Mouse (Mus musculus) kidney, adult 9 months (tissue): ENCODE data around the gene Cxcr5.

ENCODE experiments used
- DNase-seq: peaks from one replicate; pipeline ENCODE4 v3.0.0; 2022

Cxcr5 gene

DNA sequence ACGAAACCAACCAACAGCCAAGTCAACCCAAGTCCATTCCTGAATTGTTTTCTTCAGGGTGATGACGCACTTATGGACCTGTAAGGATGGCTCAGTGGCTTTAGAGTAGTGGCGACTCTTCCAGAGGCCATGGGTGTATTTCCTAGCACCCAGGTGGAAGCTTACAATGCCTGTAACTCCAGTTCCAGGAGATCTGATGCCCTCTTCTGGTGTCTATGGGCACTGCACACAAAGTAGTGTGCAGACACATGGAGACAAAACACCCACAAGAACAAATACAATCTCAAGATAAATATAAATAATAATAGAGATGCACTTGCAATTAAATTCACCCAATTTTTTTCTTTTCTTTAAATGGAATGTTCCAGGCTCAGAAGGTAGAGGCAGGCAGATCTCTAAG lies 85.7 kb downstream of the Cxcr5 start:
- DNase-seq: no peak

DNA sequence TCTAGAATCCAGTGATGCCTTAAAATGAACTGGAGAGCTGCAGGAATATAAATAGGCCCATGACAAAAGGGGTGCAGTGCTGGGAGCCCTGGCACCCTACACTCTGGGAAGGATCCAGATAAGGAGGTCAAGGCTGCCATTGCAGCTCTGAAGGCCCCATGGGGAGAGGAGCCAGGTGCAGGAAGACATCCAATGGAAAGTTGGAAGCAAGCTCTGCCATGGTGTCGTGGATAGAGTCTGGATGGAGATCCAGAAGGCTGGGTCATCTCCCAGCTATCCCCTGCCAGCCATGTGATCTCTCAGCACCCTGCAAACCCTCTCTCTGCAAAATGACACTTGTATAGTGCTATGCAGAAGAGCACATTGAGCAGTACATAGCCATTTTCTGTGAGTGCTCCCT lies 87.3 kb downstream of the Cxcr5 start:
- DNase-seq: no peak

DNA sequence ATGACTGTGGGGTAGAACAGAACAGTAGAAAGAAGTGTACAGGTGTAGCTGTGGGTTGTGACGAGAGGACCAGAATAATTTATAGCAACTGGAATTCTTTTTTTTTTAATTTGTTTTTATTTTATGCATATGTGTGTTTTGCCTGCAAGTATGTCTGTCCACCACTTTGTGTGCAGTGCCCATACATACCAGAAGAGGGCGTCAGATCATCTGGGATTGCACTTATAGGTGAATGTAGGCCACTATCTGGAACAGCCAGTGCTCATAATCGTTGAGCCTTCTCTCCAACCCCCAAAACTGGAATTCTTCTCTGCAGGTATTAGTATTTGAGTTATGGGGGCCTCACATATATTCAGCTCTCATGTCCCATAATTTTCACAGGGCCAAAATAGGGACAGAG lies 88.5 kb downstream of the Cxcr5 start:
- DNase-seq: no peak

DNA sequence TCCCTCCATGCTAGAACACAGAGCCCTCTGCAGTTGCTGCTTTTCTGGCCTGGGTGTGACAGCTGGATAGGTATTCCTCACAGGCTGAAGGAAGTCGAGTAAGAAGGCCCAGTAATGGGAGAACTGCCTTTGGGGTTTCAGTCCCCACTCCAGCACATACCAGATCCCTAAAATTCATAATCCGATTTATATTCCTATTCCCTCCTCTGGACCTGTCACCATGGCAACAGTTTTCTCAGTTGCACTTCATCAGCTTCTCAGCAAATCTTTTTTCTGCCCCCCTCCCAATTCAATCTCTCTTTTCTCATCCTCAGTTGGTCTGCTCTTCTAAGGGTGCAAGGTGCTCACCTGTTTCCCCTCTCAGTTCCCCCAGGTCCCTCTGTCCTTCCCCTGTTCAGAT lies 92.9 kb downstream of the Cxcr5 start:
- no peak for DNase-seq

DNA sequence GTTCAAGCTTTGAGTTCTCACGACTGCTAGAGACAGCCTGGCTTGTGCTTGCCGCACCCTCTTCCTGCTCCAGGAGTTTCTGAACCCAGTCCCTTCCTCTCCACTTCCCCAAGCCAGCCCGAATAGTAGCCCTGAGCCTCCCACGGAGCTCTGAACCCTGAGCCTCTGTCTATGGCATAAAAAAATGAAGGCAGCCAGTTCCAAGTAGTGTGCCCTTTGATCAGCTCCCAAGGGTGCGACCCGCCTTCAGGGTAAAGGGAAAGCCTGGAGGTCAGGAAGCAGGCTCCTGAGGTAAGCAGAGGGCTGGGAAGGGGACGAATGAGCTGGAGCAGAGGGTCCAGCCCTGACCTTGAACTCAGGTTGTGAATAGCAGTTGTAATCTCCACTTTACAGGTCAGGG lies 93.5 kb downstream of the Cxcr5 start:
- peak; percentile 77 for DNase-seq

DNA sequence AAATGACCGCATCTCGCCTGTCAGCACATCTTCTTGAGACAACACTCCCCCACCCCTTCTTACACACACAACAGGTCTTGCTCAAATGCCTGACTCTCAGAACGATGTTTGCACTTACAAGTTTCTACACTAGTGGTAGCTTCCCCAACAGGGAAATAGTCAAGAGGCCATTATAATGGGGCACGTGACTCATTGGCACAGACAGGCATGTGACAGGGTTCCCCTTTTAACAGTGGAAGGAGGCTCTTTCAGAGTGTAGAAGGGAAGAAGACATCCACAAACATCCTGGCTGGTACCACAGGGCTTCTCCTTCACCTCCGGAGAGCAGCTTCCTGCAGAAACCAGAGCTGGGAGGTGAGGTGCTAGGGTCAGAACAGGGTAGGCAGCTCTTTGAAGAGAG lies 99.7 kb downstream of the Cxcr5 start:
- no peak for DNase-seq
